Mouse (Mus musculus) embryonic facial prominence, embryonic 12.5 days (tissue): ENCODE measurements around the gene Homer3. TPM values are rescaled to one million over a fixed set of nuclear protein-coding genes. Genes with fewer than 3 reads are reported as not detected.

ENCODE experiments used
- ATAC-seq: fragments of 200-750 bp; cut with Nextera tagmentation; 2 replicates; pipeline ENCODE4 v1.8.0; 2017; ENCODE audit not compliant: insufficient number of reproducible peaks, insufficient read depth, low FRiP score, low TSS enrichment
- H3K27ac ChIP-seq: fragments of 300-500 bp; sonication (generic); 2 replicates; pipeline ENCODE4 v1.5.1; 2016; ENCODE audit warnings: mild to moderate bottlenecking
- H3K27me3 ChIP-seq: fragments of 300-500 bp; sonication (generic); 2 replicates; pipeline ENCODE4 v1.6.1; 2016; ENCODE audit warnings: mild to moderate bottlenecking, moderate library complexity
- H3K36me3 ChIP-seq: fragments of 300-500 bp; sonication (generic); 2 replicates; pipeline ENCODE4 v1.6.1; 2016; ENCODE audit warnings: mild to moderate bottlenecking
- H3K4me1 ChIP-seq: fragments of 300-500 bp; sonication (generic); 2 replicates; pipeline ENCODE4 v1.6.1; 2016
- H3K4me2 ChIP-seq: fragments of 300-500 bp; sonication (generic); replicated peaks from 2 replicates; pipeline ENCODE4 v1.6.1; 2016; ENCODE audit warnings: mild to moderate bottlenecking, moderate library complexity
- H3K4me3 ChIP-seq: fragments of 300-500 bp; sonication (generic); 2 replicates; pipeline ENCODE4 v1.5.1; 2016; ENCODE audit warnings: mild to moderate bottlenecking
- H3K9ac ChIP-seq: fragments of 300-500 bp; sonication (generic); 2 replicates; pipeline ENCODE4 v1.6.1; 2016; ENCODE audit warnings: mild to moderate bottlenecking, moderate library complexity
- H3K9me3 ChIP-seq: fragments of 300-500 bp; sonication (generic); 2 replicates; pipeline ENCODE4 v1.6.1; 2016; ENCODE audit warnings: mild to moderate bottlenecking, moderate library complexity
- WGBS: fragments of 180-500 bp; shearing (Covaris S2); methylation state at CpG from one replicate; pipeline ENCODE4 v1.1.7; 2016; 5-methylcytosine and 5-hydroxymethylcytosine counted together
- polyA plus RNA-seq: library from polyadenylated mRNA; unstranded; fragments of >200 nt; fragmentation: Nextera tagmentation; extraction: Ambion mirVana; gene quantifications from 2 replicates; pipeline ENCODE4 v1.2.1, GENCODE M21; 2016

Gene Homer3
- 89.4 and 89.6 TPM in 2 replicates for polyA plus RNA-seq

GRCm38 (mm10) chr8:70282603-70283135, at the start of gene Homer3:
TSS of gene Homer3 (plus strand) at chr8:70282827.
- Histone ChIP-seq H3K4me3 (peak within 1 kb of the TSS; percentile 86), H3K36me3 (peaks cover 31% of the 10 kb centered on the region), H3K27ac (peak within 1 kb of the TSS; percentile 75), H3K9me3 (no peaks in the 10 kb centered on the region; the same call in 1 of the 2 replicates), H3K4me2 (peak within 1 kb of the TSS; percentile 86), H3K27me3 (no peaks in the 10 kb centered on the region), H3K9ac (peak within 1 kb of the TSS; percentile 91), H3K4me1 (peaks cover 14% of the 10 kb centered on the region)
- peak; percentile 82 for ATAC-seq
- under 1% methylated on average over 36 of the region's 36 CpGs for WGBS

GRCm38 (mm10) chr8:70233606-70234005, 49.0 kb upstream of the Homer3 start:
- Histone ChIP-seq H3K4me1 (peaks cover 12% of the 10 kb centered on the region), H3K27me3 (no peaks in the 10 kb centered on the region), H3K9me3 (no peaks in the 10 kb centered on the region), H3K4me2 (peak overlapping the region; percentile 85), H3K36me3 (peaks cover 26% of the 10 kb centered on the region), H3K27ac (no peak overlapping the region), H3K4me3 (peak overlapping the region; percentile 60), H3K9ac (peak overlapping the region; percentile 71)
- no peak; the same call in 1 of the 2 replicates for ATAC-seq
- WGBS, result 6% methylated on average over 13 of the region's 13 CpGs

- H3K36me3 ChIP-seq, result peaks cover 31% of the 10 kb centered on the region
Measured at GRCm38 (mm10) chr8:70234080-70234780, 48.4 kb upstream of the Homer3 start, which contains the start of the genes Sugp2 and Armc6. TSS of gene Sugp2 (plus strand) at chr8:70234226. TSS of gene Armc6 (minus strand) at chr8:70234466.

GRCm38 (mm10) chr8:70234781-70235128, 47.9 kb upstream of the Homer3 start:
- peak overlapping the region; percentile 85 for H3K4me2 ChIP-seq
- H3K4me3 ChIP-seq, result peak overlapping the region; percentile 60
- peak overlapping the region; percentile 86 for H3K27ac ChIP-seq
- no peaks in the 10 kb centered on the region for H3K9me3 ChIP-seq
- H3K36me3 ChIP-seq, result peaks cover 34% of the 10 kb centered on the region
- H3K4me1 ChIP-seq, result peaks cover 12% of the 10 kb centered on the region
- WGBS, result under 1% methylated on average over 15 of the region's 15 CpGs
- H3K27me3 ChIP-seq, result no peaks in the 10 kb centered on the region
- no peak for ATAC-seq
- peak overlapping the region; percentile 71 for H3K9ac ChIP-seq

More at GRCm38 (mm10) chr8:70234080-70234780, 48.4 kb upstream of the Homer3 start, which contains the start of the genes Sugp2 and Armc6:
- Histone ChIP-seq H3K4me3 (peak within 1 kb of the TSS; percentile 60), H3K9ac (peak within 1 kb of the TSS; percentile 71), H3K4me2 (peak within 1 kb of the TSS; percentile 85), H3K27me3 (no peaks in the 10 kb centered on the region), H3K27ac (peak within 1 kb of the TSS; percentile 86), H3K4me1 (peaks cover 12% of the 10 kb centered on the region), H3K9me3 (no peaks in the 10 kb centered on the region)
- under 1% methylated on average over 66 of the region's 67 CpGs for WGBS
- ATAC-seq, result peak; percentile 93

GRCm38 (mm10) chr8:70237842-70238241, 44.8 kb upstream of the Homer3 start:
- no peak overlapping the region for H3K4me3 ChIP-seq
- no peak overlapping the region for H3K4me2 ChIP-seq
- ATAC-seq, result no peak
- 87% methylated on average over 2 of the region's 2 CpGs for WGBS
- H3K36me3 ChIP-seq, result peaks cover 58% of the 10 kb centered on the region
- peaks cover 12% of the 10 kb centered on the region for H3K4me1 ChIP-seq
- no peak overlapping the region for H3K9ac ChIP-seq
- no peaks in the 10 kb centered on the region for H3K27me3 ChIP-seq
- H3K27ac ChIP-seq, result no peak overlapping the region
- no peaks in the 10 kb centered on the region for H3K9me3 ChIP-seq

GRCm38 (mm10) chr8:70240642-70241041, 42.0 kb upstream of the Homer3 start:
- 79% methylated on average over 5 of the region's 5 CpGs for WGBS
- H3K27ac ChIP-seq, result no peak overlapping the region
- H3K9me3 ChIP-seq, result no peaks in the 10 kb centered on the region
- no peaks in the 10 kb centered on the region for H3K27me3 ChIP-seq
- peaks cover 2% of the 10 kb centered on the region for H3K4me1 ChIP-seq
- H3K9ac ChIP-seq, result no peak overlapping the region
- ATAC-seq, result no peak
- no peak overlapping the region for H3K4me2 ChIP-seq
- H3K36me3 ChIP-seq, result peaks cover 80% of the 10 kb centered on the region
- no peak overlapping the region for H3K4me3 ChIP-seq

- 95% methylated on average over 6 of the region's 6 CpGs for WGBS
- Histone ChIP-seq H3K9ac (no peak overlapping the region), H3K27me3 (no peaks in the 10 kb centered on the region), H3K36me3 (peaks cover 89% of the 10 kb centered on the region), H3K4me3 (no peak overlapping the region), H3K27ac (no peak overlapping the region), H3K9me3 (no peaks in the 10 kb centered on the region), H3K4me1 (no peaks in the 10 kb centered on the region), H3K4me2 (no peak overlapping the region)
- no peak for ATAC-seq
Measured at GRCm38 (mm10) chr8:70246622-70247021, 36.0 kb upstream of the Homer3 start.

GRCm38 (mm10) chr8:70247841-70248240, 34.8 kb upstream of the Homer3 start:
- Histone ChIP-seq H3K27ac (no peak overlapping the region), H3K4me2 (no peak overlapping the region), H3K4me3 (no peak overlapping the region), H3K9me3 (no peaks in the 10 kb centered on the region), H3K4me1 (no peaks in the 10 kb centered on the region), H3K9ac (no peak overlapping the region), H3K36me3 (peaks cover 89% of the 10 kb centered on the region), H3K27me3 (no peaks in the 10 kb centered on the region)
- no peak for ATAC-seq
- WGBS, result 90% methylated on average over 3 of the region's 3 CpGs

- H3K36me3 ChIP-seq, result peaks cover 98% of the 10 kb centered on the region
- 89% methylated on average over 1 of the region's 1 CpGs for WGBS
- H3K27me3 ChIP-seq, result no peaks in the 10 kb centered on the region
- H3K27ac ChIP-seq, result no peak overlapping the region
- no peak overlapping the region for H3K9ac ChIP-seq
- no peak overlapping the region for H3K4me3 ChIP-seq
- H3K4me1 ChIP-seq, result no peaks in the 10 kb centered on the region
- no peak overlapping the region for H3K4me2 ChIP-seq
- no peaks in the 10 kb centered on the region for H3K9me3 ChIP-seq
- no peak for ATAC-seq
Measured at GRCm38 (mm10) chr8:70254628-70255027, 28.0 kb upstream of the Homer3 start.

- no peak overlapping the region for H3K4me3 ChIP-seq
- no peaks in the 10 kb centered on the region for H3K4me1 ChIP-seq
- no peaks in the 10 kb centered on the region for H3K9me3 ChIP-seq
- no peak for ATAC-seq
- 88% methylated on average over 3 of the region's 3 CpGs for WGBS
- H3K9ac ChIP-seq, result no peak overlapping the region; the same call in 1 of the 2 replicates
- peaks cover 98% of the 10 kb centered on the region for H3K36me3 ChIP-seq
- no peak overlapping the region for H3K27ac ChIP-seq
- no peaks in the 10 kb centered on the region for H3K27me3 ChIP-seq
- H3K4me2 ChIP-seq, result no peak overlapping the region
Measured at GRCm38 (mm10) chr8:70257456-70257855, 25.2 kb upstream of the Homer3 start.

GRCm38 (mm10) chr8:70258600-70258999, 24.0 kb upstream of the Homer3 start:
- no peak for ATAC-seq
- peaks cover 98% of the 10 kb centered on the region for H3K36me3 ChIP-seq
- no peak overlapping the region for H3K4me3 ChIP-seq
- H3K27me3 ChIP-seq, result no peaks in the 10 kb centered on the region
- H3K27ac ChIP-seq, result no peak overlapping the region
- 92% methylated on average over 5 of the region's 5 CpGs for WGBS
- no peak overlapping the region for H3K4me2 ChIP-seq
- H3K9ac ChIP-seq, result no peak overlapping the region
- H3K9me3 ChIP-seq, result no peaks in the 10 kb centered on the region
- H3K4me1 ChIP-seq, result no peaks in the 10 kb centered on the region

- Histone ChIP-seq H3K4me1 (no peaks in the 10 kb centered on the region), H3K27ac (no peak overlapping the region), H3K9ac (no peak overlapping the region), H3K27me3 (no peaks in the 10 kb centered on the region), H3K4me3 (no peak overlapping the region), H3K9me3 (no peaks in the 10 kb centered on the region), H3K4me2 (no peak overlapping the region), H3K36me3 (peaks cover 98% of the 10 kb centered on the region)
- ATAC-seq, result no peak
- 92% methylated on average over 2 of the region's 2 CpGs for WGBS
Measured at GRCm38 (mm10) chr8:70259043-70259442, 23.6 kb upstream of the Homer3 start.
